Mouse (Mus musculus) frontal cortex, postnatal 36 days (tissue): ENCODE data around the gene Kcnh7.

Experiments used
- DNase-seq, 2 experiments: peaks; one replicate each; pipeline ENCODE4 v3.0.0; 2022; ENCODE audit warnings: low spot score in 2 of 2

Kcnh7 gene

GRCm38 (mm10) chr2:62646671-62647289, 537.3 kb downstream of the Kcnh7 start:
- no peak for DNase-seq

GRCm38 (mm10) chr2:62646014-62646645, 538.0 kb downstream of the Kcnh7 start, which contains the start of gene Ifih1:
TSS of gene Ifih1 (minus strand) at chr2:62646255.
- peak in 1 of 2 experiments; percentile 22 for DNase-seq

DNA sequence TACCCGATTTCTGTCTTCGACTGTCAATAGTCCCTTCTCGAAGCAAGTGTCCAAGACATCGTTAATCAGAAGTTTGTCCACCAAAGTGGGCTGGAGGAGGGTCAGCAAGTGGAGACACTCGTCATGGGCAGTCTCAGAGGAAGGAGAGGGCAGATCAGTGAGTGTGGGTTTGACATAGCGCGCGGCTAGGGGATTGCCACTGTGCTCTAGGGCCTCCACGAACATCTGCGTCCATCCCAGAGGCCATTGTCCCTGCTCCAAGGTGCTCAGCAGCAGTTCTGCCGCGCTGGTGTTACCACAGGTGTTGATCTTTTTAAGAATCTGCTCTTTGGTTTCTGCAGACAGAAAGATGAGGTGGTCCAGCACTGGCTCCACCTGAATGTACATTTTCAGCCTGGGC, 538.6 kb downstream of the Kcnh7 start:
- DNase-seq: no peak

DNA sequence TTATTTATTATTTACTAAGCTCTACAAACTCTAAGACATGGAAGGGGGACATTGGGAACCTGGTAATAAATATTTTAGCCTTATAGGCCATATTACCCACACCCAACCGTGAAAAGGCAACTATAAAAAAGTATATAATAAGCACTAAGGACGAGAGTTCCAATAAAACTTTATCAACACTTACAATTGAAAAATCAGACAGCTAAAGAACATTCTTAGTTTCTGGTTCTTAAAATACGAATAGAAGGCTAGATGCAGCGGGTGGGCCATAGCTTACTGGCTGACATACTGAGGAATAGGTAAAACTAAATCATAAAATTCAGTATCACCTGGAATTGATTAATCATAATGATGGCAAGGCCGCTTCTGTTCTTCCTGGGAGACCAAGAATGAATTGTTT, 539.2 kb downstream of the Kcnh7 start:
- no peak for DNase-seq
